Mouse (Mus musculus): ENCODE measurements at regions not wholly inside any gene's neighbourhood (a gene's known extent, or its start where the extent isn't known, plus 50 kb on each side); places are given as distances from the start of the nearest gene placed in this dataset.

DNA sequence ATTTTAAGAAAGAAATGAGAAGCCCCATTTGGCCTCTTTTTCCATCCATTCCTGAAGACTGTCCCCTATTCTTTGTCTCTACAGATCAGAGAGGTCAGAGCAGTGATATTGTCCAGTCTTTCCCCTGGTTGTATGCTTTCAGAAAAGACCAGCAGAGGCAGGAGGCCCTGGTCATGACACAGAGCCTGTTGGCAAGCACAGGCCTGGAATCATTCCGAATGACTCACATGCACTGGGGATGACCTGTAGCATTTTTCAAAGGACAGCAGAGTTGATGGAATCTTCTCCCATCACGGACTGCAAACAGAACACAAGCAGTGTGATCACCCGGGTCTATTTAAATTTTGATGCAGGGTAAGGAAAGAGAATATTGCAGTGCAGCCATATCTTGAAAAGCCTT is 50.2 kb upstream of the Nxt1 start:
- no peak overlapping the region for H3K9ac ChIP-seq (replicated peaks; ENCODE audit: low read length, poor library complexity, severe bottlenecking)
- no peaks in the 10 kb centered on the region for H3K9me3 ChIP-seq (ENCODE audit: low read length)
- TF ChIP-seq CTCF (IDR thresholded peaks at IDR 0.05): no peak
- H3K4me3 ChIP-seq (ENCODE audit: low read depth, low read length): no peak overlapping the region
- DNase-seq (ENCODE audit: low spot score) (no peak), ATAC-seq (ENCODE audit: low FRiP score) (no peak)
- no peak overlapping the region for H3K4me2 ChIP-seq (ENCODE audit: low read depth, low read length, poor library complexity, severe bottlenecking)
- H3K27ac ChIP-seq (ENCODE audit: low read depth, low read length): no peak overlapping the region
- 68% methylated on average over 3 of the region's 3 CpGs for WGBS
- H3K27me3 ChIP-seq (ENCODE audit: insufficient read depth, low read length): no peaks in the 10 kb centered on the region
- H3K36me3 ChIP-seq (ENCODE audit: insufficient read depth, low read length): no peaks in the 10 kb centered on the region
- no peaks in the 10 kb centered on the region for H3K4me1 ChIP-seq (ENCODE audit: insufficient read depth, low read length)

DNA sequence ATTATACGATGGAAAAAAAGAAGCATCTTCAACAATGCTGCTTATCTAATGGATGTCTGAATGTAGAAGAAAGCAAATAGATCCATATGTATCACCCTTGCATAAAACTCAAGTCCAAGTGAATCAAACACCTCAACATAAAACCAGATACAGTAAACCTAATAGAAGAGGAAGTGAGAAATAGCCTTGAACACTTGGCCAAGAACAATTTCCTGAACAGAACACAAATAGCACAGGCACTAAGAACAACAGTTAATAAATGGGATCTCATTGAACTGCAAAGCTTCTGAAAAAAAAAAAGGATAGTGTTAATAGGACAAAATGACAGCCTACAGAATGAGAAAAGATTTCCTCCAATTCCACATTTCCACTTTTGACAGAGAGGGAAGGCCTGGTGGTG is 60.5 kb upstream of the Nxt1 start:
- Histone ChIP-seq H3K4me3 (ENCODE audit: low read depth, low read length) (no peak overlapping the region), H3K27ac (ENCODE audit: low read depth, low read length) (no peak overlapping the region), H3K4me2 (ENCODE audit: low read depth, low read length, poor library complexity, severe bottlenecking) (no peak overlapping the region), H3K9me3 (ENCODE audit: low read length) (no peaks in the 10 kb centered on the region), H3K9ac (replicated peaks; ENCODE audit: low read length, poor library complexity, severe bottlenecking) (no peak overlapping the region), H3K36me3 (ENCODE audit: insufficient read depth, low read length) (no peaks in the 10 kb centered on the region), H3K4me1 (ENCODE audit: insufficient read depth, low read length) (no peaks in the 10 kb centered on the region), H3K27me3 (ENCODE audit: insufficient read depth, low read length) (no peaks in the 10 kb centered on the region)
- 90% methylated on average over 1 of the region's 1 CpGs for WGBS
- TF ChIP-seq CTCF (IDR thresholded peaks at IDR 0.05): no peak
- DNase-seq (ENCODE audit: low spot score) (no peak), ATAC-seq (ENCODE audit: low FRiP score) (no peak)

GRCm38 (mm10) chr2:148605425-148605930 is 66.9 kb upstream of the Nxt1 start:
- no peaks in the 10 kb centered on the region for H3K9me3 ChIP-seq (ENCODE audit: low read length)
- no peak for DNase-seq (ENCODE audit: low spot score)
- WGBS: 78% methylated on average over 2 of the region's 2 CpGs

DNA sequence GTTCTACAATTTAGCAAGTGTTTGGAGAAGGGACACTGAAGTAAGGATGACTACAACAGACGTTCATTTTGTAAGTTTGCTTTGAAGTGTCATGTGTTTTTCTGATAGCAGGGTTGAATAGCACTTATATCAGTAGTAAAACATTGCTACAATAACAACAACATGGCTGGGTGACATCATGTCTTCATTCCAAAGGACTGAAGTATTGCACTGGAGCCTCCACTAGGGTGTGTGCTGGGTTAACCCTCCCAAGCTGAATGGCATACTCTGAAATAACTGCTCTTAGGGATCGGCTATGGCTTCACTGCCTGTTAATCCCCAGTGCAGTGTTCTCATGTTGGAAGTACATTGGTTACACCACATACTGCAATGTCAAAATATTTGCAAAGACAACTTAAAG is 68.5 kb upstream of the Nxt1 start:
- Histone ChIP-seq H3K4me3 (ENCODE audit: low read depth, low read length) (no peak overlapping the region), H3K36me3 (ENCODE audit: insufficient read depth, low read length) (no peaks in the 10 kb centered on the region), H3K4me2 (ENCODE audit: low read depth, low read length, poor library complexity, severe bottlenecking) (no peak overlapping the region), H3K9me3 (ENCODE audit: low read length) (no peaks in the 10 kb centered on the region), H3K27ac (ENCODE audit: low read depth, low read length) (no peak overlapping the region), H3K4me1 (ENCODE audit: insufficient read depth, low read length) (no peaks in the 10 kb centered on the region), H3K27me3 (ENCODE audit: insufficient read depth, low read length) (no peaks in the 10 kb centered on the region), H3K9ac (replicated peaks; ENCODE audit: low read length, poor library complexity, severe bottlenecking) (no peak overlapping the region)
- DNase-seq (ENCODE audit: low spot score) (no peak), ATAC-seq (ENCODE audit: low FRiP score) (no peak)
- no peak for TF ChIP-seq CTCF (IDR thresholded peaks at IDR 0.05)
- WGBS: 75% methylated on average over 2 of the region's 2 CpGs

More at GRCm38 (mm10) chr2:148605425-148605930, 66.9 kb upstream of the Nxt1 start:
- no peak overlapping the region for H3K9ac ChIP-seq (replicated peaks; ENCODE audit: low read length, poor library complexity, severe bottlenecking)
- H3K27me3 ChIP-seq (ENCODE audit: insufficient read depth, low read length): no peaks in the 10 kb centered on the region
- H3K36me3 ChIP-seq (ENCODE audit: insufficient read depth, low read length): no peaks in the 10 kb centered on the region
- H3K4me2 ChIP-seq (ENCODE audit: low read depth, low read length, poor library complexity, severe bottlenecking): no peak overlapping the region
- H3K27ac ChIP-seq (ENCODE audit: low read depth, low read length): no peak overlapping the region
- ATAC-seq (ENCODE audit: low FRiP score): no peak
- H3K4me1 ChIP-seq (ENCODE audit: insufficient read depth, low read length): no peaks in the 10 kb centered on the region
- no peak overlapping the region for H3K4me3 ChIP-seq (ENCODE audit: low read depth, low read length)
- TF ChIP-seq CTCF (IDR thresholded peaks at IDR 0.05): no peak

DNA sequence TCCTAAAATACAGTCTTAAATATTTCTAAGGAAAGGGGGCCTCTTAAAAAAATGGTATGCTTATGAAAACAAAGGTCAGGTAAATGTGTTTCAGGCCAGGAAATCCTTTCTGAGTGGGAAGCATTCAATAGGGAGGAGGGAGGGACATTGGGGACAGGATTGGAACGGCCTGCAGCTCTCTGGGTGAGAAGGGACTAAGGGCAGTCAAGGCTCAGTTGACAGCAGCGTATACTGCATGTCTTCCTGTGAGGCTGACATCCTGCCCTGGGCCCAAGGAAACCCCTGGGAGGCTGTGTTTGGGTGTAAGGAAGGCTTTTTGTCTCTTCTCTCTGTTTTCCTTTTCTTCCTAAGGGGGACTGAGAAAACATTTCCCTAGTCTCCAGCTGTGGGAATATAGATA is 69.1 kb upstream of the Nxt1 start:
- no peak overlapping the region for H3K9ac ChIP-seq (replicated peaks; ENCODE audit: low read length, poor library complexity, severe bottlenecking)
- H3K27ac ChIP-seq (ENCODE audit: low read depth, low read length): no peak overlapping the region
- DNase-seq (ENCODE audit: low spot score): no peak
- TF ChIP-seq CTCF (IDR thresholded peaks at IDR 0.05): no peak
- H3K27me3 ChIP-seq (ENCODE audit: insufficient read depth, low read length): no peaks in the 10 kb centered on the region
- no peak overlapping the region for H3K4me2 ChIP-seq (ENCODE audit: low read depth, low read length, poor library complexity, severe bottlenecking)
- no peak for ATAC-seq (ENCODE audit: low FRiP score)
- H3K36me3 ChIP-seq (ENCODE audit: insufficient read depth, low read length): no peaks in the 10 kb centered on the region
- H3K4me3 ChIP-seq (ENCODE audit: low read depth, low read length): no peak overlapping the region
- H3K9me3 ChIP-seq (ENCODE audit: low read length): no peaks in the 10 kb centered on the region
- H3K4me1 ChIP-seq (ENCODE audit: insufficient read depth, low read length): no peaks in the 10 kb centered on the region
- 56% methylated on average over 2 of the region's 2 CpGs for WGBS

GRCm38 (mm10) chr2:148599498-148599897 is 72.9 kb upstream of the Nxt1 start:
- Histone ChIP-seq H3K4me1 (ENCODE audit: insufficient read depth, low read length) (no peaks in the 10 kb centered on the region), H3K9me3 (ENCODE audit: low read length) (no peaks in the 10 kb centered on the region), H3K9ac (replicated peaks; ENCODE audit: low read length, poor library complexity, severe bottlenecking) (no peak overlapping the region), H3K27me3 (ENCODE audit: insufficient read depth, low read length) (no peaks in the 10 kb centered on the region), H3K36me3 (ENCODE audit: insufficient read depth, low read length) (no peaks in the 10 kb centered on the region), H3K27ac (ENCODE audit: low read depth, low read length) (no peak overlapping the region), H3K4me2 (ENCODE audit: low read depth, low read length, poor library complexity, severe bottlenecking) (no peak overlapping the region), H3K4me3 (ENCODE audit: low read depth, low read length) (no peak overlapping the region)
- no peak for TF ChIP-seq CTCF (IDR thresholded peaks at IDR 0.05)
- no peak for ATAC-seq (ENCODE audit: low FRiP score)
- no peak for DNase-seq (ENCODE audit: low spot score)
